Mouse (Mus musculus) mature B cell (primary cell): ENCODE data around the gene Olfr414.

Experiments
- in situ Hi-C: fragments of 300-500 bp; cut with MboI; formaldehyde crosslinking; loops from 2 replicates; pipeline ENCODE4 v1.14.3; 2019

Olfr414 gene

GRCm38 (mm10) chr1:174423764-174424163, at the start of gene Olfr414:
Olfr414 (plus strand) TSS chr1:174424064.
- in situ Hi-C loops, result no loop called here

- in situ Hi-C loops, result no loop called here
Observed at GRCm38 (mm10) chr1:174390746-174391145, 33.1 kb upstream of the Olfr414 start, which contains the start of gene Olfr248. Olfr248 (plus strand) TSS chr1:174391046.

GRCm38 (mm10) chr1:174422959-174423358, 905 bp upstream of the Olfr414 start:
- in situ Hi-C loops, result no loop called here

DNA sequence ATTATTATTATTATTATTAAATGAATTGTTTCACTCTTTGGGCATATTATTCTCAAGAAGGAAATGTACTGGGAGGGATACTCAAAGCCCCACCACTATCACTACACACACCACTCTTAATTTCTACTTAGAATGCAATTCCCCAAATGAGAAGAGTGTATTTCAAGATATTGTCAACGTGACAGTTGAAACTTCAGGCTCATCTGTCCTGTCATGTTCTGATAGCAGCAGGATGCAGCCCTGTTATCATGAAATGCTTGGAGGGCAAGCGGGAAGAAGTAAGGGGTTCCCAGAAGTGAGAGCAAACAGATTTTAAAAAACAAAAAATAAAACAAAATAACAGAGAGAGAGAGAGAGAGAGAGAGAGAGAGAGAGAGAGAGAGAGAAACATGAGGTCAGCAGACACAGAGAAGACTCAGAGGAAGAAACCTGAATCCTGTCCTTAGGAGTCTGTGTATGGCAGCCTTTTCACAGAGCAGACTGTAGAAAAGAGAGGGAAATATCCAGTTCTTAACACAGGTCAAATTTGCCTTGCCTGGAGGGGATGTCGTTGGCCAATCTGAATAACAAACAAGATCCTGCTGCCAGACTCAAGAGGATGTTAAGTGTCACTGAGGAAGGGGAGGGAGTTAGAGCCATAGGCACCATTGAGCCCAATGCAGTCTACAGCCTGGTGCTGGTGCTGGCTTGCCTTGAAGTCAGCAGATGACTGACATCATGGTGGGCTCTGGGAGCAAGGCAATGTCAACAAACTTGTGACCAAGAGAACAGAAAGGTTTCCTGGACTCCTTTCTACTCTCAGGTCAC, 2.5 kb downstream of the Olfr414 start:
- in situ Hi-C loops, result no loop called here

DNA sequence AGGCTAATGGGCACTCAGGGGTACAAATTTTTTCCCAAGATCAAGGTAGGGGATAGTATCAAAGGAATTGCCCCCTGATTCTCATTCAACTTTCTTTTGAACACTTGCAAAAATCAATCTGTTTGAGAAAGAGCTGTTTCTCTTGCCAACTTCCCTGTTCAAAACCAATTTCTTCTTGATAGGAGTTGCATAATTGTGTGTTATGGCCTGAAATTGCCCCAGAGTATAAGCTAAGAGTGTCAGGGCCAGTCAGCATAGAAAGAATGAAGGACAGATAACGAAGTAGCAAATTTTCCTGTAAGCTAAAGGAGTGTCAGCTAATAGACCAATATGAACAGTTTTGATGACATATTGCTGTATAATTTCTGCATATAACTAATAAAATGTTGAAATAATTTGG, 3.5 kb downstream of the Olfr414 start:
- in situ Hi-C loops, result no loop called here

DNA sequence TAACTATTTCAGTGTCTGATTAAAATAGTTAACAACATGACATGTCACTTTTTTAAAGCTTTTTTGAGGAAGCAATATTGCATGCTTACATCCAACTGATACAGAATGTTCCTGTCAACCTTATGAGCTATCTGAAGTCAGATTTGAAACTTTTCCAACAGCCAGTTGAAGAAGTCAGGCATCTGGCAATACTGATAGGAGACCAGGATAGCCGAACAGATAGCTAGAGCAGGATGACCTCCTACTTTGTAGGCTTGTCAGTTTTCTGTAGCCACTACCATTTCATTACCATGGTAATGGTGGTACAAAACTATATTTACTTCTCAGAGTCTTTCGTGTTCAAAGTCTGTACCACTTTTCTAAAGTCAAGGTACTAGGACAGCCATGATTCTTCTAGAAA, 4.5 kb downstream of the Olfr414 start:
- in situ Hi-C loops, result no loop called here

DNA sequence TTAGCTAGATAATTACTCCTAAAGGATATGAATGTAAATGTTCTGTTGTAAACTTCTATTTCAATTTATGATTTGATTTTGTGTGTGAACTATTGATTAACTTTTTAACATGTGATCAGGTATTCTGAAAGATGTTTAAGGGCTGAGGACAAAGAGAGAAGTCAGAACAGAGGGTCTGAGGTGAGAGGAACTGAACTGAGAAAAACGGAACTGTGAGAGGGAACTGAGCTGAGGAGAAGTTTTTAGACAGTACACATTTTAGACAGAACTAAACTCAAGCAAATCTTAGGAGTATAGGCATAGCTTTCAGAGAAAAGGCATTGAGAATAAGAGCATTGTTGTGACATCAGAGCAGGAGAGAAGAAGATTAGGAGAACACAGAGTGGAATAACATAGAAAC, 10.3 kb downstream of the Olfr414 start:
- in situ Hi-C loops, result no loop called here

DNA sequence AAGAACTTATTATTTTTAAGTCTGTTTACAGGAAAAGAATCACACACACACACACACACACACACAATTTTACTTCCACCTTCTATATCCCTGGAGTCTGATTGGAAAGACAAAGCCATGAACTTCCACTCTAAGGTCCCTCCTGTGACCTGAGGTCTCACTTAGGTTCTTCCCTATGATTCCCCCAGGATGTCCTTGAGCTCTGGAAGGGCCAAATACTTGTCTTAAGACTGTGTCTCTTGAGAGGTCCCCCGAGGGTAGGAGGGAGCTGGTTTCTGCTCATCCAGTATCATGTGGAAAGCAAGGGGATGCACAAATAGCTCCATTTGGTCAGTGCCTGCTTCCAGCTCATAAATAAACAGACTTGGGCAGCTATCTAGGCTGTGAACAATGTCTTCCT, 17.9 kb downstream of the Olfr414 start, which contains the start of gene Olfr220:
Gene Olfr220 (plus strand): TSS at position 301 of the 400 bp plus-strand sequence.
- in situ Hi-C loops, result no loop called here

- in situ Hi-C loops, result loop anchor here (25.0 kb wide), 1 partner anchor 1118 kb away; the partner anchor contains the start of gene Ackr1
Observed at GRCm38 (mm10) chr1:174455100-174455499, 31.2 kb downstream of the Olfr414 start.

DNA sequence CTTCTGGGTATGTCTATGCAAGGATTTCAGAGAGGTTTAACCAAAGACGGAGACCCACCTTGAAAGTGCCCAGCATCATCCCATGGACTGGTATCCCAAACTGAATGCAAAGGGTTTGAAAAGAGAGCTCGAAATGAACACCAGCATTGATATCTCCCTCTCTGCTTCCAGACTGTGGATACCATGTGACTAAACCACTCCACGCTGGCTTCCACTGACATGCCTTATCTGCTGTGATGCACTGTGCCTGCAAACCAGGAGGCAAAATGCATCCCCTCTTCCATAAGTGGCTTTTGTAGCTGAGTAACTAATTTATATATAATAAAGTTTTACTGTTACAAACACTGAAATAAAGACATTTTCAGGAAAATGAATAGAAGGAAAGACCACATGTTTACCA, 41.5 kb downstream of the Olfr414 start:
- in situ Hi-C loops, result loop anchor here (25.0 kb wide), 1 partner anchor 1128 kb away; the partner anchor contains the start of gene Ackr1

- in situ Hi-C loops, result loop anchor here (25.0 kb wide), 1 partner anchor 1129 kb away; the partner anchor contains the start of gene Ackr1
Observed at GRCm38 (mm10) chr1:174466240-174466639, 42.4 kb downstream of the Olfr414 start.

- in situ Hi-C loops, result loop anchor here (25.0 kb wide), 1 partner anchor 1132 kb away; the partner anchor contains the start of gene Ackr1
Observed at GRCm38 (mm10) chr1:174469736-174470135, 45.9 kb downstream of the Olfr414 start.

DNA sequence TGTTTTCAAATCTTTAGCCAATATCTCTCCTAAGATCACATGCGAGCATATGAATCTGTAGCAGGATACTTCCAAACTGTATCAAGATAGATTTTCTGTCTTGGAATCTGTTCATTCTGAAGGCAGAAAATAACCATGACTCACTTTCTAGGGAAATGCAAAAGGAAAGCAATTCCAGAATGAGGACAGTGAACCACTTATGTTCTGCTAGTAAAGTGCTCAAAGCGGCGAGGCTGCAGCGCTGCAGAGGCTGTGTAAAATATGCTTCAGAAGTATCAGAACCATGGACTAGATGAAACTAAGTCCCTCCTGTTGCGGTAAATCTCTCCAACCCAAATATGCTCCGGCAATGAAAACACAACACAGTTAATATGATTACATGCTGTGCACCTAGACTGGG, 58.7 kb downstream of the Olfr414 start:
- in situ Hi-C loops, result no loop called here
